Mouse (Mus musculus) gastrocnemius, postnatal 14 days (tissue): ENCODE measurements around the gene Zfp830. TPM values are rescaled to one million over a fixed set of nuclear protein-coding genes. Genes with fewer than 3 reads are reported as not detected.

Source experiments
- DNase-seq: peaks from one replicate; pipeline ENCODE4 v3.0.0; 2021; ENCODE audit warnings: mixed read lengths
- intact Hi-C: fragments of 180-260 bp; cut with DNase I; formaldehyde crosslinking; loops from one replicate; pipeline ENCODE4 v1.15.1; 2025; ENCODE audit warnings: low total_unique reads
- total RNA-seq, 2 experiments: library from RNA; stranded (reverse); gene quantifications; 2 replicates each; pipeline ENCODE4 v1.2.3; 2021

Zfp830 gene
- total RNA-seq, 2 experiments from 2014 or later = 13.6 to 14.6 TPM

GRCm38 (mm10) chr11:82808485-82808884, 44.3 kb downstream of the Zfp830 start:
- DNase-seq = no peak
- intact Hi-C loops = no loop called here

Other genes starting within 250 kb of the Zfp830 start
- under 1 TPM; 0.16 to 0.29 TPM for gene Cct6b, start within 50 bp of the Zfp830 start, total RNA-seq
- gene Lig3, start 16.8 kb downstream of the Zfp830 start, total RNA-seq = 10 to 100 TPM; 13.3 to 16.8 TPM
- 1 to 10 TPM; 5.4 to 5.7 TPM for gene Rffl, start 106.9 kb downstream of the Zfp830 start, total RNA-seq
- 1 to 10 TPM; 5.3 to 5.7 TPM for gene Rad51d, start 126.3 kb downstream of the Zfp830 start, total RNA-seq
- not detected for gene Fndc8, start 127.8 kb downstream of the Zfp830 start, total RNA-seq
- 10 to 100 TPM in 1 of 2 experiments, 1 to 10 TPM in 1; 8.8 to 11.0 TPM for gene Nle1, start 144.1 kb downstream of the Zfp830 start, total RNA-seq
- gene Unc45b, start 146.2 kb downstream of the Zfp830 start, total RNA-seq = 100 to 1,000 TPM; 106 to 108 TPM
- 10 to 100 TPM; 31.0 to 32.7 TPM for gene Slfn5, start 187.0 kb downstream of the Zfp830 start, total RNA-seq
- gene Slfn9, start 227.5 kb downstream of the Zfp830 start, total RNA-seq = 1 to 10 TPM in 1 of 2 experiments, under 1 TPM in 1; 0.89 to 1.9 TPM